In the genomic region with DNA sequence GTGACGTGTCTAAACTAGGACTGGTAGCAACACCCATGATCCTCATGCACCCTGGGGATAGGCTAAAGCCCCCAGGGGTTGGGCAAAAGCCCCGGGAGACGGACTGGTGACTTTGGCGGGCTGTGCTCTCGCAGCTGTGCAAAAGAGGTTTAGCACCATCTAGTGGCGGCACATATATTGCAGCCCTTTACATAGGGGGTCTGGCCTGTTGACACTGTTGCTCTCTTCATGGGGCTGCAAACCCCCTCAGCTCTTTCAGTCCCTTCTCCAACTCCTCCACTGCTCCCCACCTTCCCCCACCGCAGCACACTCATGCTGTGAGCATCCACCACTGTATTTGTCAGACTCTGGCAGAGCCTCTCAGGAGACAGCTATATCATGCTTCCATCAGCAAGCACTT, we compare ENCODE assay signal across 8 mouse cellular contexts.
DNase-seq lines count a peak whose midpoint lies in the region; ATAC-seq and TF ChIP-seq lines count a peak whose summit lies in the region.
"Not testable (repeated sequence)": the region's sequence is repeated elsewhere in the genome, so short reads cannot be mapped to it uniquely, and the experiment has no call there.

No protein-coding gene starts in this region.

- not testable (repeated sequence) for H3K9ac ChIP-seq in MEL (ENCODE audit: control insufficient read depth, low read depth, low read length, poor library complexity, severe bottlenecking); forebrain, embryonic 14.5 days (ENCODE audit: low read length)

- H3K4me2 ChIP-seq in forebrain, embryonic 14.5 days (ENCODE audit: low read length) = not testable (repeated sequence)

- not testable (repeated sequence) for H3K4me1 ChIP-seq in MEL (ENCODE audit: control insufficient read depth in 1 of 2, insufficient read depth in 2 of 2, low read length in 2 of 2); forebrain, embryonic 14.5 days (ENCODE audit: control insufficient read depth, insufficient read depth, low read length); hindbrain, embryonic 10.5 days (replicated peaks)

- H3K4me3 ChIP-seq in MEL (ENCODE audit: control insufficient read depth in 1 of 2, insufficient read depth in 1 of 2, low read depth in 2 of 2, low read length in 2 of 2); forebrain, embryonic 14.5 days (ENCODE audit: low read depth, low read length); hindbrain, embryonic 10.5 days: not testable (repeated sequence)

- not testable (repeated sequence) for H3K9me3 ChIP-seq in MEL (replicated peaks; ENCODE audit: insufficient read depth, low read length); forebrain, embryonic 14.5 days (replicated peaks; ENCODE audit: control insufficient read depth, low read length); hindbrain, embryonic 10.5 days

- not testable (repeated sequence) for H3K27ac ChIP-seq in MEL (ENCODE audit: control insufficient read depth, low read depth, low read length); forebrain, embryonic 14.5 days (ENCODE audit: low read depth, low read length); hindbrain, embryonic 10.5 days

- not testable (repeated sequence) for TF ChIP-seq POLR2A in MEL (IDR thresholded peaks at IDR 0.05; ENCODE audit: control insufficient read depth in 1 of 2, insufficient read depth in 1 of 2, low read depth in 1 of 2, low read length in 2 of 2, poor library complexity in 1 of 2)

- H3K36me3 ChIP-seq in MEL (ENCODE audit: control insufficient read depth in 1 of 2, insufficient read depth in 2 of 2, low read length in 2 of 2); forebrain, embryonic 14.5 days (ENCODE audit: control insufficient read depth, insufficient read depth, low read length); hindbrain, embryonic 10.5 days: not testable (repeated sequence)

- TF ChIP-seq CTCF in MEL (IDR thresholded peaks at IDR 0.05 in 2 of 3, conservative IDR thresholded peaks at IDR 0.05 in 1 of 3; ENCODE audit: control insufficient read depth in 1 of 3, insufficient read depth in 1 of 3, low read depth in 2 of 3, low read length in 3 of 3, poor library complexity in 1 of 3, severe bottlenecking in 1 of 3) = peak; percentile 48 to 68 (median 54); a peak in 5 of 6 replicates

- not testable (repeated sequence) for TF ChIP-seq EP300 in MEL (IDR thresholded peaks at IDR 0.05; ENCODE audit: low read depth in 1 of 2, low read length in 2 of 2)

- not testable (repeated sequence) for H3K79me2 ChIP-seq in MEL (ENCODE audit: control insufficient read depth, insufficient read depth, low read length, poor library complexity)

- not testable (repeated sequence) for H3K27me3 ChIP-seq in MEL (ENCODE audit: control insufficient read depth in 1 of 2, insufficient read depth in 2 of 2, low read length in 2 of 2); forebrain, embryonic 14.5 days (replicated peaks; ENCODE audit: control insufficient read depth, insufficient read depth, low read length); hindbrain, embryonic 10.5 days (ENCODE audit: insufficient read depth, poor library complexity, severe bottlenecking)

- peak; percentile 51 for TF ChIP-seq RAD21 in MEL (IDR thresholded peaks at IDR 0.05; ENCODE audit: low read depth, low read length)

- 36% methylated on average over 7 of the region's 7 CpGs for WGBS in forebrain, embryonic 14.5 days
- WGBS in hindbrain, embryonic 10.5 days = 35% methylated on average over 7 of the region's 7 CpGs

- peak; percentile 66 for DNase-seq in MEL (ENCODE audit: low read depth, low spot score)
- peak; percentile 13 for DNase-seq in c-Kit-positive CD71-positive TER-119-positive erythroid progenitor cells, embryonic 14.5 days (ENCODE audit: low spot score)
- DNase-seq in forebrain, embryonic 14.5 days (ENCODE audit: low spot score) = peak; percentile 58
- peak; percentile 56 for DNase-seq in hindbrain, embryonic 10.5 days (ENCODE audit: low spot score)
- peak; percentile 26 to 43 for DNase-seq in layer of hippocampus, postnatal 14 days (ENCODE audit: low spot score in 2 of 2)
- DNase-seq in lung, postnatal 14 days = peak; percentile 58
- peak; percentile 24 for DNase-seq in right cerebral cortex, postnatal 25 days
- DNase-seq in urinary bladder, postnatal 10 days (ENCODE audit: low spot score) = peak; percentile 13

- ATAC-seq in forebrain, embryonic 14.5 days = not testable (repeated sequence)

TF ChIP-seq in MEL, 35 proteins besides CTCF, POLR2A, EP300 and RAD21:
- peak; percentile 44 for TF ChIP-seq SMC3 (IDR thresholded peaks at IDR 0.05; ENCODE audit: low read depth, low read length)

Comparison
In these comparisons a context has a peak if more than half of its experiments do, and no peak if none do; other contexts are left out.
1. DNase-seq: peak in every context shown above with its lines; median percentile 66 in MEL; 58 in forebrain, embryonic 14.5 days; 58 in lung, postnatal 14 days; 56 in hindbrain, embryonic 10.5 days; 34 in layer of hippocampus, postnatal 14 days; 24 in right cerebral cortex, postnatal 25 days; 13 in c-Kit-positive CD71-positive TER-119-positive erythroid progenitor cells, embryonic 14.5 days; 13 in urinary bladder, postnatal 10 days.